Mouse (Mus musculus): ENCODE data around the gene Bbs5. TPM values are rescaled to one million over a fixed set of nuclear protein-coding genes. Genes with fewer than 3 reads are reported as not detected.
"Not testable (repeated sequence)": the region's sequence is repeated elsewhere in the genome, so short reads cannot be mapped to it uniquely, and the experiment has no call there.

Bbs5 gene
- polyA plus RNA-seq, 1 experiment from 2014 or later: 8.4 TPM

DNA sequence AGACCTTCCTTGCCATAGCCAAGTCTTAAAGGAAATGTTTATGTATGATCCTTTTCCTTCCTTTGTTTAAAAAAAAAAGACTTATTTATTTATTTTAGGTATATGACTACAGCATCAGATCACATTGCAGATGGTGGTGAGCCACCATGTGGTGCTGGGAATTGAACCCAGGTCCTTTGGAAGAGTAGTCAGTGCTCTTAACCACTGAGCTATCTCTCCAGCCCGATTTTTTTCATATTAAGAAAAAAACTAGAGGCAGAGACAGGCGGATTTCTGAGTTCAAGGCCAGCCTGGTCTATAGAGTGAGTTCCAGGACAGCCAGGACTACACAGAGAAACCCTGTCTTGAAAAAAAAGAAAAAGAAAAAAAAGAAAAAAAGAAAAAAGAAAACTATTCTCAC, 30.2 kb downstream of the Bbs5 start:
- not testable (repeated sequence) for ATAC-seq (replicated peaks; ENCODE audit: low FRiP score); H3K9ac ChIP-seq (ENCODE audit: low read depth, low read length); H3K4me2 ChIP-seq; H3K27me3 ChIP-seq (replicated peaks; ENCODE audit: control insufficient read depth, insufficient read depth, low read length); H3K4me1 ChIP-seq (replicated peaks; ENCODE audit: control insufficient read depth, insufficient read depth, low read length); H3K27ac ChIP-seq (ENCODE audit: low read depth, low read length); H3K36me3 ChIP-seq (ENCODE audit: control insufficient read depth, insufficient read depth, low read length); DNase-seq (ENCODE audit: low spot score); H3K9me3 ChIP-seq (ENCODE audit: control insufficient read depth, low read length); H3K4me3 ChIP-seq (ENCODE audit: low read depth, low read length)
- 75% methylated on average over 2 of the region's 2 CpGs for WGBS

GRCm38 (mm10) chr2:69679990-69680389, 33.0 kb downstream of the Bbs5 start:
- H3K9ac ChIP-seq (ENCODE audit: low read depth, low read length): no peak overlapping the region
- 52% methylated on average over 6 of the region's 6 CpGs for WGBS
- no peaks in the 10 kb centered on the region; the same call in 1 of the 2 replicates for H3K36me3 ChIP-seq (ENCODE audit: control insufficient read depth, insufficient read depth, low read length)
- H3K27me3 ChIP-seq (replicated peaks; ENCODE audit: control insufficient read depth, insufficient read depth, low read length): no peaks in the 10 kb centered on the region
- DNase-seq (ENCODE audit: low spot score): no peak
- H3K27ac ChIP-seq (ENCODE audit: low read depth, low read length): no peak overlapping the region
- no peak overlapping the region for H3K4me3 ChIP-seq (ENCODE audit: low read depth, low read length)
- H3K4me1 ChIP-seq (replicated peaks; ENCODE audit: control insufficient read depth, insufficient read depth, low read length): no peaks in the 10 kb centered on the region
- no peak overlapping the region for H3K4me2 ChIP-seq
- no peak for ATAC-seq (replicated peaks; ENCODE audit: low FRiP score)
- H3K9me3 ChIP-seq (ENCODE audit: control insufficient read depth, low read length): no peaks in the 10 kb centered on the region

- DNase-seq (ENCODE audit: low spot score) (no peak), ATAC-seq (replicated peaks; ENCODE audit: low FRiP score) (no peak)
- Histone ChIP-seq H3K9ac (ENCODE audit: low read depth, low read length) (no peak overlapping the region), H3K36me3 (ENCODE audit: control insufficient read depth, insufficient read depth, low read length) (peaks cover under 1% of the 10 kb centered on the region; the same call in 1 of the 2 replicates), H3K4me1 (replicated peaks; ENCODE audit: control insufficient read depth, insufficient read depth, low read length) (no peaks in the 10 kb centered on the region), H3K4me3 (ENCODE audit: low read depth, low read length) (no peak overlapping the region), H3K4me2 (no peak overlapping the region), H3K27ac (ENCODE audit: low read depth, low read length) (no peak overlapping the region), H3K9me3 (ENCODE audit: control insufficient read depth, low read length) (no peaks in the 10 kb centered on the region), H3K27me3 (replicated peaks; ENCODE audit: control insufficient read depth, insufficient read depth, low read length) (no peaks in the 10 kb centered on the region)
- WGBS: 79% methylated on average over 4 of the region's 4 CpGs
Observed at GRCm38 (mm10) chr2:69681931-69682330, 35.0 kb downstream of the Bbs5 start.

DNA sequence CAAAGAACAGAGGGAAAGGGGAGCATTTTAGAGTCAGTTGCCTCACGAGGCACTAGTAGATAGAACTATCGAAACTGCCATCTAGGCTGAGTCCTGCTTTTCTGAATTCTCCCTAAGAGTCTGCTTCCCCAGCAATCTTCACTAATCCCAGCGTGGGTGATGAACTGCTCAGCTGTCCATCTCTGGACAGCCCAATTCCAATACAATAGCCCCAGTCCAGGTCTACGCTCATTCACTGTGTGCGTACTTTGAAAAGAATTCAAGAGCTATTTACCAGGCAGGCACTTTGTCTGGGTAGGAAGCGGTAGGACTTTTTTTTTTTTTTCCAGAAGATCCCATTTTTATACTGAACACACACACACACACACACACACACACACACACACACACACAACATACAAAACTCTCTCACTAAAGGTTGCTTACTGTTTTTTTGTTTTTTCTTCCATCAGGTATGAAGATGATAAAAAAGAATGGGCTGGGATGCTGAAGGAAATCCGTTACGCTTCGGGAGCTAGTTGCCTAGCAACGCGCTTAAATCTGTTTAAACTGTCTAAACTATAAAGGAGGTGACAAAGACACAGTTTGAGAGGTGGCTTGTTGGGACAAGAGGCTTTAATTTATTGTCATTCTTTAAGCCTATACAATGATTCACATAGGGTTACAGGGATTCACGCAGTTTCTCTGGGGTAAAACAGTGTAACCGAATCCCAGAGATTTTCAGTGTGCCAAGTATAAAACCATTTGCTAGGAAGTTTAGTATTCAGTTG, 36.2 kb downstream of the Bbs5 start:
- H3K27me3 ChIP-seq (replicated peaks; ENCODE audit: control insufficient read depth, insufficient read depth, low read length): no peaks in the 10 kb centered on the region
- DNase-seq (ENCODE audit: low spot score): no peak
- no peak overlapping the region for H3K27ac ChIP-seq (ENCODE audit: low read depth, low read length)
- H3K4me1 ChIP-seq (replicated peaks; ENCODE audit: control insufficient read depth, insufficient read depth, low read length): no peaks in the 10 kb centered on the region
- H3K9ac ChIP-seq (ENCODE audit: low read depth, low read length): no peak overlapping the region
- H3K4me2 ChIP-seq: no peak overlapping the region
- no peaks in the 10 kb centered on the region for H3K9me3 ChIP-seq (ENCODE audit: control insufficient read depth, low read length)
- no peak for ATAC-seq (replicated peaks; ENCODE audit: low FRiP score)
- H3K36me3 ChIP-seq (ENCODE audit: control insufficient read depth, insufficient read depth, low read length): peaks cover 4% of the 10 kb centered on the region; the same call in 1 of the 2 replicates
- 89% methylated on average over 13 of the region's 13 CpGs for WGBS
- no peak overlapping the region for H3K4me3 ChIP-seq (ENCODE audit: low read depth, low read length)

GRCm38 (mm10) chr2:69684488-69684887, 37.5 kb downstream of the Bbs5 start:
- 87% methylated on average over 3 of the region's 3 CpGs for WGBS
- Histone ChIP-seq H3K9ac (ENCODE audit: low read depth, low read length) (no peak overlapping the region), H3K36me3 (ENCODE audit: control insufficient read depth, insufficient read depth, low read length) (peaks cover 4% of the 10 kb centered on the region; the same call in 1 of the 2 replicates), H3K27ac (ENCODE audit: low read depth, low read length) (no peak overlapping the region), H3K9me3 (ENCODE audit: control insufficient read depth, low read length) (no peaks in the 10 kb centered on the region), H3K27me3 (replicated peaks; ENCODE audit: control insufficient read depth, insufficient read depth, low read length) (no peaks in the 10 kb centered on the region), H3K4me1 (replicated peaks; ENCODE audit: control insufficient read depth, insufficient read depth, low read length) (no peaks in the 10 kb centered on the region), H3K4me3 (ENCODE audit: low read depth, low read length) (no peak overlapping the region), H3K4me2 (no peak overlapping the region)
- DNase-seq (ENCODE audit: low spot score) (no peak), ATAC-seq (replicated peaks; ENCODE audit: low FRiP score) (no peak)

DNA sequence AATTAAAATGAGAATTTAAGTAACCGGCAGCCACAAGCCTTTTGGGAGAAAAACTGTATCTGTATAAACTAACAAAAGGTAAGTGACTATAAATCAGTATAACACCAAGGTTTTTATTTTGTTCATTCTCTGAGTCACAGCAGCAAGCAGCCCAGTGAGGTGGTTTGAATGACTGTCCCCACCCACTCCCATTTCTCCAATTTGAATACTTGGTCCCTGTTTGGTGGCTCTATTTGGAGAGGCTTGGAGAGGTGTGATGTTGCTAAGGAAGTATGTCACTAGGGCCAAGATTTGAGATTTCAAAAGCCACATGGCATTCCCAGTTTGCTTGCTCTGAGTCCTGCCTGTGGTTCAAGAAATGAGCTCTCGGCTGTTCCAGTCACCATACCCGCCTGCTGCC, 43.2 kb downstream of the Bbs5 start:
- Histone ChIP-seq H3K4me3 (ENCODE audit: low read depth, low read length) (no peak overlapping the region), H3K9me3 (ENCODE audit: control insufficient read depth, low read length) (no peaks in the 10 kb centered on the region), H3K27me3 (replicated peaks; ENCODE audit: control insufficient read depth, insufficient read depth, low read length) (no peaks in the 10 kb centered on the region), H3K36me3 (ENCODE audit: control insufficient read depth, insufficient read depth, low read length) (peaks cover 15% of the 10 kb centered on the region; the same call in 1 of the 2 replicates), H3K27ac (ENCODE audit: low read depth, low read length) (no peak overlapping the region), H3K9ac (ENCODE audit: low read depth, low read length) (no peak overlapping the region), H3K4me1 (replicated peaks; ENCODE audit: control insufficient read depth, insufficient read depth, low read length) (no peaks in the 10 kb centered on the region), H3K4me2 (no peak overlapping the region)
- WGBS: 94% methylated on average over 3 of the region's 3 CpGs
- no peak for DNase-seq (ENCODE audit: low spot score)
- ATAC-seq (replicated peaks; ENCODE audit: low FRiP score): no peak

DNA sequence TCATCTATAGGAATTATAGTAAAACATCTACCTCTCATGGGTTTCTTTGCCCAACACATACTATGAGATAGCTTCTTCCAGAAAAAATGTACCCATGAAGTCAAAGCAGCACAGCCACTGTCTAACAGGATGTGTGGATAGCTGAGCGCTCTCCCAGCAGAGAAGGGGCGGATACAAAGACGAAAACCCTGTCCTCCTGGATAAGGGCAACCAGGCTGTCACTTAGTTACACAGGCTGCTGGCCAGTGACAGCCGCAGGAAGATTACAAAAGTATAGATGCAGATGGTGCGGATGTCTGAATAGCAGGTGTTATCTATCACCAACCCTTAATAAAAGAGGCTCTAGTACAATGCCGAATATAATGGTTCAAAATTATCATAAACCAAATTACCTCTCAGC, 43.9 kb downstream of the Bbs5 start:
- DNase-seq (ENCODE audit: low spot score): no peak
- peaks cover 15% of the 10 kb centered on the region; the same call in 1 of the 2 replicates for H3K36me3 ChIP-seq (ENCODE audit: control insufficient read depth, insufficient read depth, low read length)
- H3K9ac ChIP-seq (ENCODE audit: low read depth, low read length): no peak overlapping the region
- ATAC-seq (replicated peaks; ENCODE audit: low FRiP score): no peak
- WGBS: 91% methylated on average over 6 of the region's 6 CpGs
- no peaks in the 10 kb centered on the region for H3K27me3 ChIP-seq (replicated peaks; ENCODE audit: control insufficient read depth, insufficient read depth, low read length)
- H3K4me3 ChIP-seq (ENCODE audit: low read depth, low read length): no peak overlapping the region
- no peaks in the 10 kb centered on the region for H3K4me1 ChIP-seq (replicated peaks; ENCODE audit: control insufficient read depth, insufficient read depth, low read length)
- no peak overlapping the region for H3K27ac ChIP-seq (ENCODE audit: low read depth, low read length)
- no peak overlapping the region for H3K4me2 ChIP-seq
- no peaks in the 10 kb centered on the region for H3K9me3 ChIP-seq (ENCODE audit: control insufficient read depth, low read length)

DNA sequence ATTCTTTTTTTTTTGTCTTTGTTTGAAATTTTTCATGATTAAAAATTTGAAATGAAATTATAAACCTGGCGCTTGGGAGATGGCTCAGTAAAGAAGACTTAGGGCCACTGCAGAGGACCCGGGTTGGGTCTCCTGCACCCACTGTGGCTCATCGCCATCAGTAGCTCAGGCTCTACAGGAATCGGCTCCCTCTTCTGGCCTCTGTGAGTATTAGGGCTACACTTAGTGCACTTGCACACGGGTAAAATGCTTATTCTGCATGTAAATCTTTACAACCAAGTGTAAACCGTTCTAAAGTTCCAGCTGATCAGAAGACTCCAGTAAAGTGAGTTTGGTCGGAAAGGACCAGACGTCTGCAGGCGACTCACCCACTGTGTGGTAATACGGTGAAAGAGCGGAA, 46.5 kb downstream of the Bbs5 start:
- ATAC-seq (replicated peaks; ENCODE audit: low FRiP score): no peak
- H3K36me3 ChIP-seq (ENCODE audit: control insufficient read depth, insufficient read depth, low read length): peaks cover 12% of the 10 kb centered on the region; the same call in 1 of the 2 replicates
- H3K27me3 ChIP-seq (replicated peaks; ENCODE audit: control insufficient read depth, insufficient read depth, low read length): no peaks in the 10 kb centered on the region
- no peaks in the 10 kb centered on the region for H3K9me3 ChIP-seq (ENCODE audit: control insufficient read depth, low read length)
- H3K9ac ChIP-seq (ENCODE audit: low read depth, low read length): no peak overlapping the region
- WGBS: 90% methylated on average over 11 of the region's 11 CpGs
- no peak overlapping the region for H3K4me2 ChIP-seq
- no peaks in the 10 kb centered on the region for H3K4me1 ChIP-seq (replicated peaks; ENCODE audit: control insufficient read depth, insufficient read depth, low read length)
- DNase-seq (ENCODE audit: low spot score): no peak
- H3K27ac ChIP-seq (ENCODE audit: low read depth, low read length): no peak overlapping the region
- no peak overlapping the region for H3K4me3 ChIP-seq (ENCODE audit: low read depth, low read length)

- H3K4me2 ChIP-seq: no peak overlapping the region
- DNase-seq (ENCODE audit: low spot score): no peak
- ATAC-seq (replicated peaks; ENCODE audit: low FRiP score): no peak
- H3K9me3 ChIP-seq (ENCODE audit: control insufficient read depth, low read length): no peaks in the 10 kb centered on the region
- no peak overlapping the region for H3K27ac ChIP-seq (ENCODE audit: low read depth, low read length)
- H3K27me3 ChIP-seq (replicated peaks; ENCODE audit: control insufficient read depth, insufficient read depth, low read length): no peaks in the 10 kb centered on the region
- H3K4me1 ChIP-seq (replicated peaks; ENCODE audit: control insufficient read depth, insufficient read depth, low read length): no peaks in the 10 kb centered on the region
- H3K4me3 ChIP-seq (ENCODE audit: low read depth, low read length): no peak overlapping the region
- H3K36me3 ChIP-seq (ENCODE audit: control insufficient read depth, insufficient read depth, low read length): peaks cover 8% of the 10 kb centered on the region; the same call in 1 of the 2 replicates
- no peak overlapping the region for H3K9ac ChIP-seq (ENCODE audit: low read depth, low read length)
- WGBS: 93% methylated on average over 8 of the region's 8 CpGs
Observed at GRCm38 (mm10) chr2:69700446-69700845, 53.5 kb downstream of the Bbs5 start.
